Mouse (Mus musculus): Measurements from ENCODE around the gene Adcy9. TPM values are rescaled to one million over a fixed set of nuclear protein-coding genes. Genes with fewer than 3 reads are reported as not detected.

Gene Adcy9
- polyA plus RNA-seq, 1 experiment from 2014 or later: 2.7 TPM

DNA sequence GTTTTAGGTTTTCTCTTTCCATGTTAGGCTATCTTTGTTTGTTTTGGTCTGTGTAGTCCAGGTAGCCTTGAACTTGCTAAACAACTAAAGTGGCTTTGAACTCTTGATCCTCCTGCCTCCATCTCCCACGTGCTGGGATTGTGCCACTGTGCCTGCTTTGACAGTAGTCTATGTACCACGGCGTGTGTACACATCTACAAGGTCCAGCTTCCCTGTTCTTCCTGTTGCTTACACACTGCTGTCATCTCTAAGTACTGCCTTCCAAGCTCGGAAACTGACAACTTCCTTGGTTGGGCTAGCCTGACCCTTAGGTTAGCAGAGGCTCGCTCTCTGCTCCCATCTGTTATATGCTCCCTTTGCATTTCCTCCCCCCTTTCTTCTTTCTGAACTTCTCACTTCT lies 116.7 kb downstream of the Adcy9 start:
- no peak overlapping the region for H3K4me3 ChIP-seq
- ATAC-seq (ENCODE audit: low FRiP score, low read depth): no peak
- no peaks in the 10 kb centered on the region for H3K4me1 ChIP-seq
- no peaks in the 10 kb centered on the region for H3K27me3 ChIP-seq
- WGBS: 82% methylated on average over 5 of the region's 5 CpGs
- H3K9ac ChIP-seq (replicated peaks): no peak overlapping the region
- H3K36me3 ChIP-seq: no peaks in the 10 kb centered on the region
- H3K9me3 ChIP-seq: no peaks in the 10 kb centered on the region
- no peak overlapping the region for H3K4me2 ChIP-seq (replicated peaks)
- no peak overlapping the region for H3K27ac ChIP-seq (replicated peaks)

DNA sequence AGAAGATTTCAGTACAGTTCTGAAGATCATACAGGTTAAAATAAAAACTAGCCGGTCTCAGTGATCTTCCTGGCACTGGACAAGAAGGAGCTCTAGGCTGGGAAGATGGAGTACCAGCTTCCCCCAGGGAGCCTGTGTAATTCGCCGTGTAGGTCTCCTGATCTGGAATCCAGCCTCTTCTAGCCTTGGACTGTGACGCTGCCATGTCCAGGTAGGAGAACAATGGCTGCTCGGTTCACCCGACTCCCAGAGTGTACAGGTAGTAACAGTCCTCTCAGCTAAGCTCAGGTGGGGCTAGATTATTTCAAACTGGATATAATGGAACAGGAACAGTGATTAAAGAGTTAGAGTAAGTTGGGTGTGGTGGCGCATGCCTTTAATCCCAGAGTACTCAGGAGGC lies 120.0 kb downstream of the Adcy9 start:
- H3K4me3 ChIP-seq: no peak overlapping the region
- no peaks in the 10 kb centered on the region for H3K27me3 ChIP-seq
- no peaks in the 10 kb centered on the region for H3K4me1 ChIP-seq
- H3K9me3 ChIP-seq: no peaks in the 10 kb centered on the region
- H3K4me2 ChIP-seq (replicated peaks): no peak overlapping the region
- no peak overlapping the region for H3K27ac ChIP-seq (replicated peaks)
- 95% methylated on average over 7 of the region's 7 CpGs for WGBS
- no peak for ATAC-seq (ENCODE audit: low FRiP score, low read depth)
- H3K9ac ChIP-seq (replicated peaks): no peak overlapping the region
- no peaks in the 10 kb centered on the region for H3K36me3 ChIP-seq

DNA sequence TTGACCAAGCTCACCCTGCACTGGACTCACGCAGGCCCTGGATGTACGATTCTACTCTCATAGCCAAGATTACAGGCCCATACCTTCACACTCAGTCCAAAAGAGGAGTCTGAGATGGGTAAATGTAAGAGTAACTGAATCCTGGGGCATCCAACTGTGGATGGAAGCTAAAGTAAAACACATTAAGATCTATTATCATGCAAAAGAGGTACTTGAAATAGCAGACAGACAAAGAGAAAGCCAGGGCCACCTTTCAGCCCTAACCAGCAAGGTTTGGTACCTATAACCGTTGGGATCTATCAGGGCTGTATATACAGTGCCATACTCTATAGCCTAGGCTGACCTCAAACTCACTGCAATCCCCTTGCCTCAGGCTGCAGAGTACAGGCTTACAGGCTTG lies 127.0 kb downstream of the Adcy9 start:
- no peak overlapping the region for H3K4me2 ChIP-seq (replicated peaks)
- H3K9ac ChIP-seq (replicated peaks): no peak overlapping the region
- H3K9me3 ChIP-seq: no peaks in the 10 kb centered on the region
- H3K27ac ChIP-seq (replicated peaks): no peak overlapping the region
- H3K4me3 ChIP-seq: no peak overlapping the region
- WGBS: 82% methylated on average over 3 of the region's 3 CpGs
- H3K4me1 ChIP-seq: no peaks in the 10 kb centered on the region
- H3K27me3 ChIP-seq: no peaks in the 10 kb centered on the region
- H3K36me3 ChIP-seq: 0 out of 2 replicates have a peak, but pooled peaks cover 6% of the 10 kb centered on the region
- ATAC-seq (ENCODE audit: low FRiP score, low read depth): no peak

DNA sequence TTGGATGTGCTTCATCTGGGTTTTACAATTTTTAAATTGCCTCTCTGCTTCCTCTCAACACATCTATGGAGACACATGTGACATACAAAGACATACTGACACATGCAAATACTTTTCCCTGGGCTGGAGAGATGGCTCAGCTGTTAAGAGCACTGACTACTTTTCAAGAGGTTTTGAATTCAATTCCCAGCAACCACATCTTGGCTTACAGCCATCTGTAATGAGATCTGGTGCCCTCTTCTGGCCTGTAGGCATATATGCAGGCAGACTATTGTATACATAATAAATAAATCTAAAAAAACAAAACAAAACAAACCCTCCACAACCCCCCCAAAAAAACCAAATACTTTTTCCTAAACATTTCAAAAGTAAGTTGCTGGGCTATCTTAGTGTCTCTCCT lies 130.8 kb downstream of the Adcy9 start:
- Histone ChIP-seq H3K27ac (replicated peaks) (no peak overlapping the region), H3K27me3 (no peaks in the 10 kb centered on the region), H3K9ac (replicated peaks) (no peak overlapping the region), H3K4me1 (no peaks in the 10 kb centered on the region), H3K36me3 (0 out of 2 replicates have a peak, but pooled peaks cover 8% of the 10 kb centered on the region), H3K4me3 (no peak overlapping the region), H3K4me2 (replicated peaks) (no peak overlapping the region), H3K9me3 (no peaks in the 10 kb centered on the region)
- no peak for ATAC-seq (ENCODE audit: low FRiP score, low read depth)

DNA sequence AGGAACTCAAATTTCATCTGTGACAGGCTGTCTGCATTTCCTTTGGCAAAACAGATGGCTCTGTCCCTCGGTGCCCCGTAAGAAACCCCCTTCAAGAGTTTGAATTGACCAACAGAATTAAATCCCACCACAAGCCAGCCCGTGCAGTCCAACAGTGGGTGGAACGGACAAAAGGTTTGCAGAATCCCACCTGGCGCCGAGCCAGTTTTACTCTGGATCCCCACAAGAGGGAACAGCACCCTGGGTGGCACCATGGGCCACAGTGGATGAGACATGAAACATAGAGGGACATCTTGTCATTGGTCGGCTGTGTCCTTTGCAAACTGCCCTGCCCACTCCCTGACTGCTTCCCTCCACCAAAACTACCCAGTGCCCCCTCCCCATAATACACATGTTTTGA lies 133.7 kb downstream of the Adcy9 start:
- H3K27me3 ChIP-seq: no peaks in the 10 kb centered on the region
- H3K4me1 ChIP-seq: no peaks in the 10 kb centered on the region
- no peaks in the 10 kb centered on the region for H3K9me3 ChIP-seq
- H3K9ac ChIP-seq (replicated peaks): no peak overlapping the region
- ATAC-seq (ENCODE audit: low FRiP score, low read depth): no peak
- H3K36me3 ChIP-seq: 0 out of 2 replicates have a peak, but pooled peaks cover 8% of the 10 kb centered on the region
- H3K4me3 ChIP-seq: no peak overlapping the region
- WGBS: 87% methylated on average over 7 of the region's 7 CpGs
- H3K4me2 ChIP-seq (replicated peaks): no peak overlapping the region
- H3K27ac ChIP-seq (replicated peaks): no peak overlapping the region

DNA sequence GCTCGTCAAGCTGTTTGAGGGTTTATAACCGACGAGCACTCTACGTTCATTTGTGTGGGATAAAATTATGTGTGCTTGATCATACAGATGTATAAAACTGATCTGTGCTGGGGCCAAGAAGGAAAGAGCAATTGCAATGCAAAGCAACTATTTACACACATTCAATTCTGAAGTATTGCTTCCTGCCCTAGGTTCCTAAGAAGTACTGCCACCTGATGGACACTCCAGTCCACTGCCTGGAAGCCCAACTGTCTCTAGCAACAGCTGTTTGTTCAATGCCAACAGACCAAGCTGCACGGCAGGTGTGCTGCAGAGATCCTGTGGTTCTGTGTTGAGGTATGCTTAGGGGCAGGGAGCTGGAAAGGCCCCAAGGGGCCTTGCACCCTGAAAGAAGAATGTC lies 135.0 kb downstream of the Adcy9 start:
- no peaks in the 10 kb centered on the region for H3K9me3 ChIP-seq
- H3K4me1 ChIP-seq: no peaks in the 10 kb centered on the region
- ATAC-seq (ENCODE audit: low FRiP score, low read depth): no peak
- no peak overlapping the region for H3K9ac ChIP-seq (replicated peaks)
- H3K27ac ChIP-seq (replicated peaks): no peak overlapping the region
- H3K27me3 ChIP-seq: no peaks in the 10 kb centered on the region
- 0 out of 2 replicates have a peak, but pooled peaks cover 8% of the 10 kb centered on the region for H3K36me3 ChIP-seq
- H3K4me3 ChIP-seq: no peak overlapping the region
- 77% methylated on average over 5 of the region's 5 CpGs for WGBS
- no peak overlapping the region for H3K4me2 ChIP-seq (replicated peaks)

DNA sequence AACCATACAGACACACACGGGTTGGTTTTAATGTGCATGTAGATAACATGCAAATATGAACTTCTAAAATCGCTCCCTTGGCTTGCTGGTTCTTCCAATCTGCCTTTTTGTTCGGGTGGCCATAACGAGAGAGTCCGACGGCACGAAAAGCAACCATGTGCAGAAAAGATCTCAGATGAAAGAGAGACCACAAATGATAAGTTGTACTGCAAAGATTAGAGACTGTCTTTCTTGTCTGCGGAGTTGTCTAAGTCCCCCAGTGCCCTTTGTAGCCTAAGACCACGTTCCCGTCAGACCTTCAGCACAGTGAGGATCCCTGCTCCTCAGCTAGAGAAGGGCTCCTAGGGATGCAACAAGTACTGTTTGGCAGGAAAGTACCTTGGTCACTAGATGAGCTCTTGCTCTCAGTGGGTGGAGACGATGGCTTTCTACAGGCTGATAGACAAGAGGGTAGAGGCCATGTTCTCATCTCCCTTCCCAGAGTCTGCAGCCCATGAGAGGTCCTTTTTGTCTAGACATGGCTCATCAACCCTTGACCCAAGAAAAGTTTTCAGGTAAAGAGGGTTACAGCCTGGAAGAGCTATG lies 136.9 kb downstream of the Adcy9 start:
- H3K4me3 ChIP-seq: no peak overlapping the region
- no peak overlapping the region for H3K9ac ChIP-seq (replicated peaks)
- no peaks in the 10 kb centered on the region for H3K9me3 ChIP-seq
- no peak overlapping the region for H3K27ac ChIP-seq (replicated peaks)
- ATAC-seq (ENCODE audit: low FRiP score, low read depth): no peak
- H3K27me3 ChIP-seq: no peaks in the 10 kb centered on the region
- H3K36me3 ChIP-seq: 0 out of 2 replicates have a peak, but pooled peaks cover 3% of the 10 kb centered on the region
- WGBS: 94% methylated on average over 11 of the region's 11 CpGs
- H3K4me1 ChIP-seq: no peaks in the 10 kb centered on the region
- no peak overlapping the region for H3K4me2 ChIP-seq (replicated peaks)

DNA sequence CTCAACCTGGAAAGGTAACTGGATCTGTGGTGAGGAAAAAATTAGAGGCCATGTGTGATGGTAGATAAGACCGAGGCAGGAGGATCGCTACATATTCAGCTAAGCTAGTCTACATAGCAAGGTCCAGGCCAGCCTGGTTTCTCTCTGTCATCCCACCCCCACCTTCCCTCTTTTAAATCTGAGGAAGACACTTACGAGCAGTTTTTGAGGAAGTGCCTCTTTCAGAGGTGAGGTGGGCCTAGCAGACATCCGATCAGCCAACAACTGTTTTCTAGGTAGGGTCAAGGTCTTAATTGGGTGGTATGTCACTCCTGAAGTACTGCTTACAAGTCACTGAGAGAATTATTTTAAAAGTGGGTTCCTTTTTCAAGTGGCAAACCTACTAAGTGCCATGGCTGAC lies 138.8 kb downstream of the Adcy9 start:
- ATAC-seq (ENCODE audit: low FRiP score, low read depth): no peak
- no peaks in the 10 kb centered on the region for H3K36me3 ChIP-seq
- no peak overlapping the region for H3K4me2 ChIP-seq (replicated peaks)
- no peaks in the 10 kb centered on the region for H3K4me1 ChIP-seq
- WGBS: 89% methylated on average over 4 of the region's 4 CpGs
- no peak overlapping the region for H3K4me3 ChIP-seq
- H3K9me3 ChIP-seq: no peaks in the 10 kb centered on the region
- no peak overlapping the region for H3K9ac ChIP-seq (replicated peaks)
- no peak overlapping the region for H3K27ac ChIP-seq (replicated peaks)
- H3K27me3 ChIP-seq: no peaks in the 10 kb centered on the region

DNA sequence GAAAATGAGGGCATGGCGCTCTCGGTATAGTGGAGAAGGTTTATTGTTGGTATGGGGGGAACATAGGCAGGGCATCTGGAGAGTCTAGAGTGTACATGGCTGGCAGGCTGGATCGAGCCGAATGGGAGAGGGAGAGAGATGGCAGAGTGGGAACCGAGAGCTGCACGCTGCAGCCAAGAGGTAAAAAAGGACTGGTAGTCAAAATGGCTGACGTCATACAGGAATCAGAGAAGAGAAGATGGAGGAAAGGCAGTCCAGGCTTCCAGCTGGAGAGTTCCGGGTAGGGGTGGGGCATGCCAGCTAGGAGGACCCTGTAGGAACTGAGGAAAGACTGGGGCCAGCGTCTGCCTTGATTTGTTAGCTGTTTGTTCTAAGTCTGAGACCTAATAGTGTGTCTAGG lies 139.3 kb downstream of the Adcy9 start:
- no peak overlapping the region for H3K9ac ChIP-seq (replicated peaks)
- WGBS: 89% methylated on average over 9 of the region's 9 CpGs
- no peak overlapping the region for H3K4me3 ChIP-seq
- no peak overlapping the region for H3K4me2 ChIP-seq (replicated peaks)
- no peaks in the 10 kb centered on the region for H3K9me3 ChIP-seq
- no peaks in the 10 kb centered on the region for H3K27me3 ChIP-seq
- no peak overlapping the region for H3K27ac ChIP-seq (replicated peaks)
- no peaks in the 10 kb centered on the region for H3K36me3 ChIP-seq
- no peak for ATAC-seq (ENCODE audit: low FRiP score, low read depth)
- no peaks in the 10 kb centered on the region for H3K4me1 ChIP-seq

DNA sequence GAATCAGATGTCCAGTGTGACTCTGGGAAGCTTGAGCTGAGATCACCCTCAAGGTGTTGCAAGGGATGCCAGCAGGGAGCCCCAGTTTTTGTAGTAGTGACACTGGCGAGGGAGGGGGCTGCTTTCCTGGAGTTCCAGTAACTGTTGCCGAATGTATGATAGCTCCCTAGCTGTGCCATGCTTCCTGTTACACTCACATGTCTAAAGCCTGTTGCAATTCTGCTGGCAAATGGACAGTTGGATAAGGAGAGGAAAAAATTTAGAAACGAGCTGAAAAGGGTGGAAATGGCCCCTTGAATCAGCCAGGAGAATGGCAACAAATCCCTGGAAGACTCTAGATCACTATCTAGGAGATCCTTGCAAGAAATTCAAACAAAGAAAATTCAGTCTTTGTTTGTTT lies 140.7 kb downstream of the Adcy9 start:
- H3K4me1 ChIP-seq: no peaks in the 10 kb centered on the region
- no peak overlapping the region for H3K4me3 ChIP-seq
- H3K27ac ChIP-seq (replicated peaks): no peak overlapping the region
- no peaks in the 10 kb centered on the region for H3K9me3 ChIP-seq
- no peak for ATAC-seq (ENCODE audit: low FRiP score, low read depth)
- no peaks in the 10 kb centered on the region for H3K36me3 ChIP-seq
- no peak overlapping the region for H3K9ac ChIP-seq (replicated peaks)
- 70% methylated on average over 3 of the region's 3 CpGs for WGBS
- no peak overlapping the region for H3K4me2 ChIP-seq (replicated peaks)
- no peaks in the 10 kb centered on the region for H3K27me3 ChIP-seq

DNA sequence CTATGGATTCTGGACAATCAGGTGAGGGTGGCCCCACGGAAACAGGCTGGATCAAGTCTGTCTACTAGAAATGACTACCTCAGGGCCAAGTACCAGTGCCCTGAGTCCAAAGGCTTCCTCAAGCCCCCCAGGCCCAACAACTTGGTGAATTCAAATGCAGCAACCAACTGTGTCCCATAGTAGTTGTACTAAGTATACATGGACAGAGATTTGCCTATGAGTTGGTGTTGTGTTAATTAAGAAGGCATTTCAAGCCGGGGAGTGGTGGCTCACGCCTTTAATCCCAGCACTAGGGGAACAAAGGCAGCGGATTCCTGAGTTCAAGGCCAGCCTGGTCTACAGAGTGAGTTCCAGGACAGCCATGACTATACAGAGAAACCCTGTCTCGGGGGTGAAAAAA lies 143.7 kb downstream of the Adcy9 start:
- Histone ChIP-seq H3K36me3 (no peaks in the 10 kb centered on the region), H3K4me1 (no peaks in the 10 kb centered on the region), H3K4me3 (no peak overlapping the region), H3K9ac (replicated peaks) (no peak overlapping the region), H3K27me3 (no peaks in the 10 kb centered on the region), H3K9me3 (no peaks in the 10 kb centered on the region), H3K4me2 (replicated peaks) (no peak overlapping the region), H3K27ac (replicated peaks) (no peak overlapping the region)
- no peak for ATAC-seq (ENCODE audit: low FRiP score, low read depth)
- 81% methylated on average over 5 of the region's 5 CpGs for WGBS

DNA sequence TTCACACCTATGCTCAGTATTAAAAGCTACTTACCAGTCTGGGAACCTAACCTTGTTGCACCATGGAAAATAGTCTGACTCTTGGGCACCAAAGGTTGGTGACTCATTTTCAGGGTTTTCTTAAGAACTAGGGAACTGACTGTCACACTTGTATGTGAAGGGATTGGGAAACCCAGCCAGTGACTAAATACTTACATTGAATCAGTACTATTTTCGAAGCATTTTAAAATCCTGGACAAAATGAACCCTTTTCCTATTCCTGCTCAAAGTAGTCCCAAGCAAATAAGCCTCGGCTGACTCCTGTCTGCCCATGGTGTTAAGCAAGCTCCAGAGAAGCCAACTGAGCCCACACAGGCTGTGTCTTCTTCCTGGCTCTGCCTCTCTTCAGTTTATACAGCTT lies 144.1 kb downstream of the Adcy9 start:
- 91% methylated on average over 2 of the region's 2 CpGs for WGBS
- Histone ChIP-seq H3K27ac (replicated peaks) (no peak overlapping the region), H3K27me3 (no peaks in the 10 kb centered on the region), H3K9ac (replicated peaks) (no peak overlapping the region), H3K4me3 (no peak overlapping the region), H3K4me1 (no peaks in the 10 kb centered on the region), H3K9me3 (no peaks in the 10 kb centered on the region), H3K4me2 (replicated peaks) (no peak overlapping the region), H3K36me3 (no peaks in the 10 kb centered on the region)
- ATAC-seq (ENCODE audit: low FRiP score, low read depth): no peak
